Mouse (Mus musculus): ENCODE measurements around the gene Exosc6. TPM values are rescaled to one million over a fixed set of nuclear protein-coding genes. Genes with fewer than 3 reads are reported as not detected.

The Exosc6 gene
- 1 to 10 TPM; 1.9 to 7.0 TPM for total RNA-seq (2023)

GRCm38 (mm10) chr8:111056158-111056663 lies at the start of gene Exosc6:
TSS of gene Exosc6 (plus strand) at chr8:111056339.

GRCm38 (mm10) chr8:111031572-111031971 lies 24.6 kb upstream of the Exosc6 start, which contains the start of gene Ddx19b:
TSS of gene Ddx19b (minus strand) at chr8:111031751.

GRCm38 (mm10) chr8:111032916-111033315 lies 23.2 kb upstream of the Exosc6 start, which contains the start of gene Aars:
TSS of gene Aars (plus strand) at chr8:111033144.

GRCm38 (mm10) chr8:111092326-111092725 lies 36.2 kb downstream of the Exosc6 start, which contains the start of gene Clec18a:
TSS of gene Clec18a (minus strand) at chr8:111092426.

GRCm38 (mm10) chr8:111093865-111094718 lies 38.0 kb downstream of the Exosc6 start, which contains the start of gene Pdpr:
TSS of gene Pdpr (plus strand) at chr8:111094630.

Other genes with a start within 250 kb of the Exosc6 start
- gene Cog4, start 209.7 kb upstream of the Exosc6 start, total RNA-seq (2023), result 10 to 100 TPM; 46.2 to 51.8 TPM
- gene Sf3b3, start 209.6 kb upstream of the Exosc6 start, total RNA-seq (2023), result 10 to 100 TPM; 57.6 to 60.4 TPM
- 1 to 10 TPM; 7.6 to 7.8 TPM for gene Fuk, start 153.9 kb upstream of the Exosc6 start, total RNA-seq (2023)
- 10 to 100 TPM; 36.6 to 40.1 TPM for gene St3gal2, start 136.4 kb upstream of the Exosc6 start, total RNA-seq (2023)
- gene Ddx19a, start 58.5 kb upstream of the Exosc6 start, total RNA-seq (2023), result 10 to 100 TPM; 31.4 to 35.1 TPM
- 1 to 10 TPM; 4.8 to 7.3 TPM for gene Ddx19b, start 24.6 kb upstream of the Exosc6 start, total RNA-seq (2023)
- 10 to 100 TPM; 19.8 to 20.9 TPM for gene Aars, start 23.2 kb upstream of the Exosc6 start, total RNA-seq (2023)
- not detected for gene Clec18a, start 36.1 kb downstream of the Exosc6 start, total RNA-seq (2023)
- 10 to 100 TPM; 10.9 to 14.1 TPM for gene Pdpr, start 38.3 kb downstream of the Exosc6 start, total RNA-seq (2023)
- 10 to 100 TPM; 50.9 to 56.5 TPM for gene Glg1, start 202.9 kb downstream of the Exosc6 start, total RNA-seq (2023)
- 10 to 100 TPM; 43.7 to 46.7 TPM for gene Rfwd3, start 243.9 kb downstream of the Exosc6 start, total RNA-seq (2023)